Mouse (Mus musculus) megakaryocyte, embryonic 14.5 days (primary cell): ENCODE data around the gene Epn3.

Experiments
- FLI1 ChIP-seq: IDR thresholded peaks from 2 replicates; pipeline ENCODE4 v1.6.1; 2012; ENCODE audit warnings: low read length, inconsistent platforms, mixed read lengths
- GATA1 ChIP-seq: IDR thresholded peaks from 3 replicates; pipeline ENCODE4 v1.6.1; 2012; ENCODE audit warnings: mixed read lengths, low read length, inconsistent platforms, borderline replicate concordance

- no peak for TF ChIP-seq GATA1
- TF ChIP-seq FLI1, result no peak
Observed at GRCm38 (mm10) chr11:94538733-94539292, 39.0 kb upstream of the Epn3 start.
